Comparison of ENCODE assay signal across 8 mouse cellular contexts in genomic region chr2:93063347-93063746, GRCm38 (mm10). TPM values are rescaled to one million over a fixed set of nuclear protein-coding genes. Genes with fewer than 3 reads are reported as not detected.
DNase-seq lines count a peak whose midpoint lies in the region; ATAC-seq and TF ChIP-seq lines count a peak whose summit lies in the region.
"Had no signal": no experiment of that assay in that cellular context is flagged by ENCODE, and none has a peak within 500 bp of the region (broad histone marks: within the 10 kb centered on the region; RNA-seq: fewer than 3 reads in every experiment).

No protein-coding gene starts in this region.

- no peaks in the 10 kb centered on the region for H3K36me3 ChIP-seq in hindbrain, embryonic 14.5 days (replicated peaks; ENCODE audit: control insufficient read depth, insufficient read depth)
- H3K36me3 ChIP-seq in lung, postnatal 0 days (ENCODE audit: insufficient read depth, low read length), result no peaks in the 10 kb centered on the region
- no peaks in the 10 kb centered on the region for H3K36me3 ChIP-seq in stomach, embryonic 15.5 days

- 18% methylated on average over 2 of the region's 2 CpGs for WGBS in hindbrain, embryonic 14.5 days
- 18% methylated on average over 2 of the region's 2 CpGs for WGBS in lung, postnatal 0 days
- WGBS in stomach, embryonic 15.5 days, result 19% methylated on average over 2 of the region's 2 CpGs

- no peak overlapping the region for H3K27ac ChIP-seq in hindbrain, embryonic 14.5 days
- H3K27ac ChIP-seq in lung, postnatal 0 days (ENCODE audit: low read length), result no peak overlapping the region
- no peak overlapping the region for H3K27ac ChIP-seq in stomach, embryonic 15.5 days
- H3K27ac ChIP-seq: macrophage had no signal

- peak; percentile 60 to 66 for DNase-seq in right cerebral cortex, adult 2 months (ENCODE audit: low spot score in 2 of 2)
- no peak for DNase-seq in right cerebral cortex, postnatal 25 days
- DNase-seq in ZHBTc4 (ENCODE audit: low read depth, low spot score), result peak; percentile 62
- DNase-seq in cerebellum, postnatal 25 days, result peak; percentile 62 to 82
- peak; percentile 78 for DNase-seq in hindbrain, embryonic 14.5 days (ENCODE audit: low spot score)
- peak; percentile 60 for DNase-seq in lung, postnatal 0 days (ENCODE audit: low spot score)

- H3K4me1 ChIP-seq in hindbrain, embryonic 14.5 days (replicated peaks; ENCODE audit: control insufficient read depth, insufficient read depth, low read length), result no peaks in the 10 kb centered on the region
- no peaks in the 10 kb centered on the region for H3K4me1 ChIP-seq in lung, postnatal 0 days (ENCODE audit: insufficient read depth, low read depth, low read length)
- H3K4me1 ChIP-seq in stomach, embryonic 15.5 days, result no peaks in the 10 kb centered on the region

- no peak overlapping the region for H3K9ac ChIP-seq in hindbrain, embryonic 14.5 days
- H3K9ac ChIP-seq in lung, postnatal 0 days (replicated peaks; ENCODE audit: low read depth), result no peak overlapping the region
- no peak overlapping the region for H3K9ac ChIP-seq in stomach, embryonic 15.5 days

- ATAC-seq in hindbrain, embryonic 14.5 days (ENCODE audit: low FRiP score), result no peak
- no peak for ATAC-seq in lung, postnatal 0 days
- ATAC-seq in stomach, embryonic 15.5 days (ENCODE audit: insufficient read depth, low FRiP score, low read depth), result 0 out of 2 replicates have a peak, but pooled peaks have one; percentile 22

- no peak overlapping the region for H3K4me3 ChIP-seq in hindbrain, embryonic 14.5 days (replicated peaks; ENCODE audit: low read length)
- no peak overlapping the region for H3K4me3 ChIP-seq in lung, postnatal 0 days (ENCODE audit: low read depth, low read length)
- H3K4me3 ChIP-seq in stomach, embryonic 15.5 days (replicated peaks), result no peak overlapping the region

- H3K4me2 ChIP-seq in hindbrain, embryonic 14.5 days (replicated peaks), result no peak overlapping the region
- H3K4me2 ChIP-seq in lung, postnatal 0 days (replicated peaks; ENCODE audit: low read depth, low read length), result no peak overlapping the region
- H3K4me2 ChIP-seq in stomach, embryonic 15.5 days, result no peak overlapping the region

- no peak for TF ChIP-seq EP300 in lung, postnatal 0 days (IDR thresholded peaks at IDR 0.05)

- no peaks in the 10 kb centered on the region for H3K9me3 ChIP-seq in hindbrain, embryonic 14.5 days (ENCODE audit: control insufficient read depth, low read length)
- no peaks in the 10 kb centered on the region for H3K9me3 ChIP-seq in lung, postnatal 0 days (ENCODE audit: low read length)
- no peaks in the 10 kb centered on the region for H3K9me3 ChIP-seq in stomach, embryonic 15.5 days

- no peaks in the 10 kb centered on the region for H3K27me3 ChIP-seq in hindbrain, embryonic 14.5 days (ENCODE audit: control insufficient read depth, insufficient read depth, low read length)
- H3K27me3 ChIP-seq in lung, postnatal 0 days (replicated peaks; ENCODE audit: insufficient read depth, low read length), result no peaks in the 10 kb centered on the region
- H3K27me3 ChIP-seq in stomach, embryonic 15.5 days (replicated peaks), result no peaks in the 10 kb centered on the region

- TF ChIP-seq CTCF in lung, postnatal 0 days (IDR thresholded peaks at IDR 0.05), result peak; percentile 91

RNA-seq across cellular contexts. Expression of gene Prdm11, which starts 17.4 kb away (rescaled TPM):
- polyA plus RNA-seq in hindbrain, embryonic 14.5 days (2014; fragmentation: Nextera tagmentation; extraction: Ambion mirVana), result 1.8 and 2.5 TPM in 2 replicates
- polyA plus RNA-seq in lung, postnatal 0 days (2015; fragmentation: Nextera tagmentation; extraction: Ambion mirVana), result 3.7 and 4.5 TPM in 2 replicates
- polyA plus RNA-seq in stomach, embryonic 15.5 days (2015; fragmentation: Nextera tagmentation; extraction: Ambion mirVana), result 11.0 and 11.5 TPM in 2 replicates
